Mouse (Mus musculus): ENCODE results near the gene Fars2.

- no peak for TF ChIP-seq CTCF (IDR thresholded peaks at IDR 0.05; ENCODE audit: extremely low read depth, insufficient read length, insufficient replicate concordance, low read depth, low read length)
- TF ChIP-seq POLR2A (IDR thresholded peaks at IDR 0.05; ENCODE audit: low read depth, low read length): no peak
Measured at GRCm38 (mm10) chr13:36529467-36530039, 412.3 kb downstream of the Fars2 start.

All from small intestine, adult 2 months (tissue).